Mouse (Mus musculus) large intestine, adult 2 months (tissue): ENCODE results near the gene Jph4. TPM values are rescaled to one million over a fixed set of nuclear protein-coding genes. Genes with fewer than 3 reads are reported as not detected.

Experiments
- DNase-seq: peaks from one replicate; pipeline ENCODE4 v3.0.0-alpha.2; 2012; ENCODE audit warnings: low read depth, low spot score
- WGBS: fragments of 180-500 bp; shearing (Covaris S2); methylation state at CpG from one replicate; pipeline ENCODE4 v1.1.7; 2018; 5-methylcytosine and 5-hydroxymethylcytosine counted together
- polyA plus RNA-seq: library from polyadenylated mRNA; depleted of rRNA; stranded (reverse); fragments of >200 nt; gene quantifications from 2 replicates; pipeline ENCODE4 v1.2.3, GENCODE M21; 2012; rRNA removed

The Jph4 gene
- polyA plus RNA-seq: 0.52 and 0.92 TPM in 2 replicates

- no peak for DNase-seq
- 21% methylated on average over 21 of the region's 21 CpGs for WGBS
These were observed at the start of gene Jph4 for GRCm38 (mm10) chr14:55116425-55117200. Gene Jph4, minus strand, starts transcription at chr14:55116935.

GRCm38 (mm10) chr14:55164172-55164806 lies 47.6 kb upstream of the Jph4 start:
- no peak for DNase-seq
- WGBS: 30% methylated on average over 5 of the region's 5 CpGs

- 33% methylated on average over 4 of the region's 4 CpGs for WGBS
- no peak for DNase-seq
These were observed 45.4 kb upstream of the Jph4 start for GRCm38 (mm10) chr14:55162168-55162567.

- 25% methylated on average over 14 of the region's 14 CpGs for WGBS
- no peak for DNase-seq
These were observed 44.4 kb upstream of the Jph4 start for GRCm38 (mm10) chr14:55161098-55161634.

- WGBS: 85% methylated on average over 10 of the region's 10 CpGs
- DNase-seq: no peak
These were observed 43.7 kb upstream of the Jph4 start for GRCm38 (mm10) chr14:55160251-55161071.

- no peak for DNase-seq
- 29% methylated on average over 12 of the region's 12 CpGs for WGBS
These were observed 40.8 kb upstream of the Jph4 start for GRCm38 (mm10) chr14:55157322-55158065.

- DNase-seq: no peak
- 74% methylated on average over 16 of the region's 16 CpGs for WGBS
These were observed 36.3 kb upstream of the Jph4 start for GRCm38 (mm10) chr14:55152951-55153481.

- 88% methylated on average over 4 of the region's 4 CpGs for WGBS
- DNase-seq: no peak
These were observed 35.4 kb upstream of the Jph4 start for GRCm38 (mm10) chr14:55152174-55152573.

GRCm38 (mm10) chr14:55150985-55151384 lies 34.2 kb upstream of the Jph4 start:
- DNase-seq: no peak
- WGBS: 77% methylated on average over 5 of the region's 5 CpGs

- DNase-seq: no peak
- WGBS: 86% methylated on average over 5 of the region's 5 CpGs
These were observed 32.3 kb upstream of the Jph4 start for GRCm38 (mm10) chr14:55149041-55149440.

- 37% methylated on average over 5 of the region's 5 CpGs for WGBS
- no peak for DNase-seq
These were observed 31.7 kb upstream of the Jph4 start for GRCm38 (mm10) chr14:55148363-55148915.

- 84% methylated on average over 12 of the region's 12 CpGs for WGBS
- DNase-seq: no peak
These were observed 30.2 kb upstream of the Jph4 start for GRCm38 (mm10) chr14:55146829-55147401.

GRCm38 (mm10) chr14:55146324-55146723 lies 29.6 kb upstream of the Jph4 start:
- DNase-seq: no peak
- WGBS: 83% methylated on average over 1 of the region's 1 CpGs

- 21% methylated on average over 7 of the region's 7 CpGs for WGBS
These were observed 22.6 kb upstream of the Jph4 start for GRCm38 (mm10) chr14:55139313-55139712.

GRCm38 (mm10) chr14:55135676-55136075 lies 18.9 kb upstream of the Jph4 start:
- DNase-seq: no peak
- WGBS: 82% methylated on average over 8 of the region's 8 CpGs

More at GRCm38 (mm10) chr14:55139313-55139712, 22.6 kb upstream of the Jph4 start:
- no peak for DNase-seq

GRCm38 (mm10) chr14:55126521-55126920 lies 9.8 kb upstream of the Jph4 start:
- no peak for DNase-seq
- 87% methylated on average over 7 of the region's 7 CpGs for WGBS

- WGBS: 66% methylated on average over 5 of the region's 5 CpGs
- DNase-seq: no peak
These were observed 9.0 kb upstream of the Jph4 start for GRCm38 (mm10) chr14:55125711-55126110.

GRCm38 (mm10) chr14:55122359-55122758 lies 5.6 kb upstream of the Jph4 start:
- WGBS: 52% methylated on average over 8 of the region's 8 CpGs
- DNase-seq: no peak
